Mouse (Mus musculus) ovary, adult 18-20 months (tissue): ENCODE measurements at regions not wholly inside any gene's neighbourhood (a gene's known extent, or its start where the extent isn't known, plus 50 kb on each side); places are given as distances from the start of the nearest gene placed in this dataset.

Experiments
- DNase-seq: peaks from one replicate; pipeline ENCODE4 v3.0.0; 2022; ENCODE audit warnings: low spot score, mixed read lengths

- DNase-seq, result no peak
These were observed 559.9 kb upstream of the Map3k7 start for GRCm38 (mm10) chr4:31403976-31404375.

GRCm38 (mm10) chr4:31404840-31405714, 558.8 kb upstream of the Map3k7 start:
- DNase-seq, result no peak

- DNase-seq, result no peak
These were observed 553.7 kb upstream of the Map3k7 start for GRCm38 (mm10) chr4:31410157-31410556.

GRCm38 (mm10) chr4:31411770-31412525, 551.9 kb upstream of the Map3k7 start:
- no peak for DNase-seq

GRCm38 (mm10) chr4:31417161-31417560, 546.7 kb upstream of the Map3k7 start:
- DNase-seq, result no peak

GRCm38 (mm10) chr4:31419240-31419639, 544.7 kb upstream of the Map3k7 start:
- no peak for DNase-seq

- no peak for DNase-seq
These were observed 543.7 kb upstream of the Map3k7 start for GRCm38 (mm10) chr4:31420167-31420566.

- DNase-seq, result no peak
These were observed 542.5 kb upstream of the Map3k7 start for GRCm38 (mm10) chr4:31421386-31421785.

GRCm38 (mm10) chr4:31425135-31425534, 538.8 kb upstream of the Map3k7 start:
- DNase-seq, result no peak

GRCm38 (mm10) chr4:31425716-31426115, 538.2 kb upstream of the Map3k7 start:
- no peak for DNase-seq

- DNase-seq, result no peak
These were observed 537.5 kb upstream of the Map3k7 start for GRCm38 (mm10) chr4:31426169-31427030.

GRCm38 (mm10) chr4:31433943-31434342, 530.0 kb upstream of the Map3k7 start:
- DNase-seq, result no peak

- no peak for DNase-seq
These were observed 509.0 kb upstream of the Map3k7 start for GRCm38 (mm10) chr4:31454898-31455297.

- no peak for DNase-seq
These were observed 508.4 kb upstream of the Map3k7 start for GRCm38 (mm10) chr4:31455466-31455865.

- no peak for DNase-seq
These were observed 501.4 kb upstream of the Map3k7 start for GRCm38 (mm10) chr4:31462456-31462855.

GRCm38 (mm10) chr4:31463130-31463698, 500.7 kb upstream of the Map3k7 start:
- no peak for DNase-seq

GRCm38 (mm10) chr4:31468306-31468705, 495.6 kb upstream of the Map3k7 start:
- no peak for DNase-seq

- no peak for DNase-seq
These were observed 494.1 kb upstream of the Map3k7 start for GRCm38 (mm10) chr4:31469803-31470202.

- DNase-seq, result no peak
These were observed 471.4 kb upstream of the Map3k7 start for GRCm38 (mm10) chr4:31492535-31492934.

GRCm38 (mm10) chr4:31493087-31493511, 470.8 kb upstream of the Map3k7 start:
- DNase-seq, result no peak

- no peak for DNase-seq
These were observed 464.0 kb upstream of the Map3k7 start for GRCm38 (mm10) chr4:31499888-31500287.

- DNase-seq, result no peak
These were observed 463.5 kb upstream of the Map3k7 start for GRCm38 (mm10) chr4:31500432-31500831.
